Mouse (Mus musculus) heart, adult 8-10 months (tissue): ENCODE data around the gene Prokr2. TPM values are rescaled to one million over a fixed set of nuclear protein-coding genes. Genes with fewer than 3 reads are reported as not detected.

Source experiments
- total RNA-seq, 4 experiments: library from RNA; stranded (reverse); gene quantifications; 2 replicates each; pipeline ENCODE4 v1.2.4; 2022

Prokr2 gene
- total RNA-seq, 4 experiments from 2014 or later: 0.08 to 0.22 (median 0.09) TPM

Other genes starting within 250 kb of the Prokr2 start
- 10 to 100 TPM; 14.5 to 19.5 (median 16.1) TPM for gene Slc23a2, start 240.3 kb downstream of the Prokr2 start, total RNA-seq
- gene Tmem230, start 137.6 kb downstream of the Prokr2 start, total RNA-seq: 10 to 100 TPM; 25.1 to 29.2 (median 26.2) TPM
- 10 to 100 TPM; 33.1 to 42.6 (median 38.3) TPM for gene Pcna, start 132.1 kb downstream of the Prokr2 start, total RNA-seq
- 10 to 100 TPM; 79.2 to 97.9 (median 83.9) TPM for gene Cds2, start 122.3 kb downstream of the Prokr2 start, total RNA-seq
- 100 to 1,000 TPM; 161 to 308 (median 228) TPM for gene Gpcpd1, start 202.3 kb upstream of the Prokr2 start, total RNA-seq